Mouse (Mus musculus): ENCODE measurements around the gene Rgs7. TPM values are rescaled to one million over a fixed set of nuclear protein-coding genes. Genes with fewer than 3 reads are reported as not detected.

Rgs7 gene
- polyA plus RNA-seq, 1 experiment = 0.16 TPM

DNA sequence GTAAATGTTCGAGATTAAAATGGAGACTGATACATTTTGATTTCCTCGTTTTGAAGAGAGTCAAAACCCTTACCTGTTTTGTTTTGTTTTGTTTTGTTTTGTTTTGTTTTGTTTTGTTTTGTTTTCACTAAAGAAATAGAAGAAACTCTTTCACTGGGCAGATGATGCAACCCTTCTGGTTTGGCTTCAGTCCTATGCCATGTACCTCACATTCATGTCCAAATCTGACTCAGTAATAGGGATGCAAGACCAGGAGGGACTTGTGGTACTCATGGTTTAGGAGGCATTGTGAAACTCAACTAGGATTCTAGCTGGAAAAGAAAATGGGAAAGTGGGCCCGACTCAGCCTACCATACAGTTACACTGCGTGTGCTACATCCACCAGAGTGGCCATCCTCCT lies 139.4 kb downstream of the Rgs7 start:
- no peaks in the 10 kb centered on the region for H3K36me3 ChIP-seq (ENCODE audit: control insufficient read depth, insufficient read depth)
- no peak overlapping the region for H3K4me3 ChIP-seq
- TF ChIP-seq CEBPB (IDR thresholded peaks at IDR 0.05; ENCODE audit: insufficient read depth, poor library complexity, severe bottlenecking) (peak; percentile 67; the same call in 1 of the 2 replicates), USF1 (IDR thresholded peaks at IDR 0.05; ENCODE audit: low read depth) (no peak)
- peak overlapping the region; percentile 2 for H3K4me2 ChIP-seq (ENCODE audit: low read depth)
- H3ac ChIP-seq (ENCODE audit: control insufficient read depth, insufficient read length) = no peak overlapping the region
- H3K27me3 ChIP-seq (ENCODE audit: control insufficient read depth, insufficient read depth, insufficient read length) = no peaks in the 10 kb centered on the region
- H3K79me2 ChIP-seq (ENCODE audit: control insufficient read depth, insufficient read depth) = no peaks in the 10 kb centered on the region

- Histone ChIP-seq H3K4me2 (ENCODE audit: low read depth) (no peak overlapping the region), H3K79me2 (ENCODE audit: control insufficient read depth, insufficient read depth) (no peaks in the 10 kb centered on the region), H3K4me3 (no peak overlapping the region), H3K27me3 (ENCODE audit: control insufficient read depth, insufficient read depth, insufficient read length) (no peaks in the 10 kb centered on the region), H3K36me3 (ENCODE audit: control insufficient read depth, insufficient read depth) (no peaks in the 10 kb centered on the region), H3ac (ENCODE audit: control insufficient read depth, insufficient read length) (no peak overlapping the region)
- no peak for TF ChIP-seq MYOD1 (IDR thresholded peaks at IDR 0.05; ENCODE audit: control insufficient read depth in 1 of 3, insufficient read length in 2 of 3, low read depth in 2 of 3)
- TF ChIP-seq POLR2A (IDR thresholded peaks at IDR 0.05; ENCODE audit: insufficient read length, low read depth) = no peak
- TF ChIP-seq USF1 (IDR thresholded peaks at IDR 0.05; ENCODE audit: low read depth) = no peak
- TF ChIP-seq REST (IDR thresholded peaks at IDR 0.05; ENCODE audit: insufficient read depth, insufficient read length) = no peak
- no peak for TF ChIP-seq MAX (IDR thresholded peaks at IDR 0.05; ENCODE audit: low read depth)
- TF ChIP-seq TCF3 (IDR thresholded peaks at IDR 0.05; ENCODE audit: insufficient read length, low read depth) = no peak
- TF ChIP-seq SRF (IDR thresholded peaks at IDR 0.05; ENCODE audit: control insufficient read depth, insufficient read length, low read depth) = no peak
- TF ChIP-seq MYOG (IDR thresholded peaks at IDR 0.05; ENCODE audit: control insufficient read depth in 1 of 3, insufficient read depth in 1 of 3, insufficient read length in 2 of 3, low read depth in 2 of 3) = no peak
- no peak for TF ChIP-seq TCF12 (IDR thresholded peaks at IDR 0.05; ENCODE audit: insufficient read depth, poor library complexity, severe bottlenecking)
- TF ChIP-seq CEBPB (IDR thresholded peaks at IDR 0.05; ENCODE audit: insufficient read depth, poor library complexity, severe bottlenecking) = no peak
- no peak for TF ChIP-seq POLR2AphosphoS2 (IDR thresholded peaks at IDR 0.05; ENCODE audit: insufficient read length, low read depth)
- no peak for TF ChIP-seq E2F4 (IDR thresholded peaks at IDR 0.05; ENCODE audit: insufficient read depth)
Measured at GRCm38 (mm10) chr1:175346162-175346561, 146.1 kb downstream of the Rgs7 start.

- Histone ChIP-seq H3K4me3 (no peak overlapping the region), H3K79me2 (ENCODE audit: control insufficient read depth, insufficient read depth) (no peaks in the 10 kb centered on the region), H3K27me3 (ENCODE audit: control insufficient read depth, insufficient read depth, insufficient read length) (no peaks in the 10 kb centered on the region), H3K36me3 (ENCODE audit: control insufficient read depth, insufficient read depth) (no peaks in the 10 kb centered on the region), H3K4me2 (ENCODE audit: low read depth) (no peak overlapping the region), H3ac (ENCODE audit: control insufficient read depth, insufficient read length) (no peak overlapping the region)
- no peak for TF ChIP-seq MAX (IDR thresholded peaks at IDR 0.05; ENCODE audit: low read depth)
- TF ChIP-seq CEBPB (IDR thresholded peaks at IDR 0.05; ENCODE audit: insufficient read depth, poor library complexity, severe bottlenecking) = peak; percentile 73; the same call in 1 of the 2 replicates
- TF ChIP-seq REST (IDR thresholded peaks at IDR 0.05; ENCODE audit: insufficient read depth, insufficient read length) = no peak
Measured at GRCm38 (mm10) chr1:175336191-175336590, 156.1 kb downstream of the Rgs7 start.

GRCm38 (mm10) chr1:175333041-175333854 lies 159.1 kb downstream of the Rgs7 start:
- Histone ChIP-seq H3K79me2 (ENCODE audit: control insufficient read depth, insufficient read depth) (no peaks in the 10 kb centered on the region), H3K27me3 (ENCODE audit: control insufficient read depth, insufficient read depth, insufficient read length) (no peaks in the 10 kb centered on the region), H3K36me3 (ENCODE audit: control insufficient read depth, insufficient read depth) (no peaks in the 10 kb centered on the region), H3K4me3 (no peak overlapping the region), H3K4me2 (ENCODE audit: low read depth) (peak overlapping the region; percentile 27), H3ac (ENCODE audit: control insufficient read depth, insufficient read length) (no peak overlapping the region)
- TF ChIP-seq USF1 (IDR thresholded peaks at IDR 0.05; ENCODE audit: low read depth) (no peak), TCF12 (IDR thresholded peaks at IDR 0.05; ENCODE audit: insufficient read depth, poor library complexity, severe bottlenecking) (no peak), MAX (IDR thresholded peaks at IDR 0.05; ENCODE audit: low read depth) (no peak), POLR2AphosphoS2 (IDR thresholded peaks at IDR 0.05; ENCODE audit: insufficient read length, low read depth) (no peak), E2F4 (IDR thresholded peaks at IDR 0.05; ENCODE audit: insufficient read depth) (no peak), MYOD1 (IDR thresholded peaks at IDR 0.05; ENCODE audit: control insufficient read depth in 1 of 3, insufficient read length in 2 of 3, low read depth in 2 of 3) (no peak), CEBPB (IDR thresholded peaks at IDR 0.05; ENCODE audit: insufficient read depth, poor library complexity, severe bottlenecking) (no peak), SRF (IDR thresholded peaks at IDR 0.05; ENCODE audit: control insufficient read depth, insufficient read length, low read depth) (no peak), REST (IDR thresholded peaks at IDR 0.05; ENCODE audit: insufficient read depth, insufficient read length) (no peak), MYOG (IDR thresholded peaks at IDR 0.05; ENCODE audit: control insufficient read depth in 1 of 3, insufficient read depth in 1 of 3, insufficient read length in 2 of 3, low read depth in 2 of 3) (no peak), POLR2A (IDR thresholded peaks at IDR 0.05; ENCODE audit: insufficient read length, low read depth) (no peak), TCF3 (IDR thresholded peaks at IDR 0.05; ENCODE audit: insufficient read length, low read depth) (no peak)

- no peak overlapping the region for H3ac ChIP-seq (ENCODE audit: control insufficient read depth, insufficient read length)
- no peaks in the 10 kb centered on the region for H3K36me3 ChIP-seq (ENCODE audit: control insufficient read depth, insufficient read depth)
Measured at GRCm38 (mm10) chr1:175329934-175330471, 162.3 kb downstream of the Rgs7 start.

More at GRCm38 (mm10) chr1:175329934-175330471, 162.3 kb downstream of the Rgs7 start:
- Histone ChIP-seq H3K4me2 (ENCODE audit: low read depth) (no peak overlapping the region), H3K79me2 (ENCODE audit: control insufficient read depth, insufficient read depth) (no peaks in the 10 kb centered on the region), H3K4me3 (no peak overlapping the region), H3K27me3 (ENCODE audit: control insufficient read depth, insufficient read depth, insufficient read length) (no peaks in the 10 kb centered on the region)
- TF ChIP-seq MYOG (IDR thresholded peaks at IDR 0.05; ENCODE audit: control insufficient read depth in 1 of 3, insufficient read depth in 1 of 3, insufficient read length in 2 of 3, low read depth in 2 of 3) (no peak), REST (IDR thresholded peaks at IDR 0.05; ENCODE audit: insufficient read depth, insufficient read length) (no peak), MAX (IDR thresholded peaks at IDR 0.05; ENCODE audit: low read depth) (no peak), POLR2AphosphoS2 (IDR thresholded peaks at IDR 0.05; ENCODE audit: insufficient read length, low read depth) (no peak), CEBPB (IDR thresholded peaks at IDR 0.05; ENCODE audit: insufficient read depth, poor library complexity, severe bottlenecking) (no peak), POLR2A (IDR thresholded peaks at IDR 0.05; ENCODE audit: insufficient read length, low read depth) (no peak), TCF3 (IDR thresholded peaks at IDR 0.05; ENCODE audit: insufficient read length, low read depth) (no peak), MYOD1 (IDR thresholded peaks at IDR 0.05; ENCODE audit: control insufficient read depth in 1 of 3, insufficient read length in 2 of 3, low read depth in 2 of 3) (no peak), SRF (IDR thresholded peaks at IDR 0.05; ENCODE audit: control insufficient read depth, insufficient read length, low read depth) (no peak), E2F4 (IDR thresholded peaks at IDR 0.05; ENCODE audit: insufficient read depth) (no peak), USF1 (IDR thresholded peaks at IDR 0.05; ENCODE audit: low read depth) (no peak), TCF12 (IDR thresholded peaks at IDR 0.05; ENCODE audit: insufficient read depth, poor library complexity, severe bottlenecking) (no peak)
